Mouse (Mus musculus) MEL (cell line): ENCODE data around the gene Klk9. TPM values are rescaled to one million over a fixed set of nuclear protein-coding genes. Genes with fewer than 3 reads are reported as not detected.

Source experiments
- DNase-seq: peaks from one replicate; pipeline ENCODE4 v3.0.0; 2011; ENCODE audit warnings: low read depth, low spot score
- H3K27ac ChIP-seq: 2 replicates; pipeline ENCODE4 v1.5.1; 2012; ENCODE audit warnings: low read depth, mild to moderate bottlenecking, control low read depth, low read length, moderate library complexity; ENCODE audit not compliant: control insufficient read depth
- H3K27me3 ChIP-seq, 2 experiments: fragments of 150-350 bp in 1 of 2; sonication (generic) in 1 of 2; 2 replicates each; pipeline ENCODE4 v1.6.1; 2012; ENCODE audit warnings: low read length in 2 of 2, mild to moderate bottlenecking in 2 of 2, improper control_type of control experiment in 1 of 2, moderate library complexity in 1 of 2; ENCODE audit not compliant: insufficient read depth in 2 of 2, control insufficient read depth in 1 of 2
- H3K36me3 ChIP-seq, 2 experiments: 2 replicates each; pipeline ENCODE4 v1.6.1; 2012 to 2014; ENCODE audit warnings: low read length in 2 of 2, improper control_type of control experiment in 1 of 2, inconsistent platforms in 1 of 2, mild to moderate bottlenecking in 1 of 2; ENCODE audit not compliant: insufficient read depth in 2 of 2, control insufficient read depth in 1 of 2
- H3K4me1 ChIP-seq, 2 experiments: fragments of 150-350 bp in 1 of 2; sonication (generic) in 1 of 2; 2 replicates each; pipeline ENCODE4 v1.6.1; 2012; ENCODE audit warnings: low read length in 2 of 2, improper control_type of control experiment in 1 of 2, mild to moderate bottlenecking in 1 of 2; ENCODE audit not compliant: insufficient read depth in 2 of 2, control insufficient read depth in 1 of 2
- H3K4me3 ChIP-seq, 2 experiments: fragments of 150-350 bp in 1 of 2; sonication (generic) in 1 of 2; 2 replicates each; pipeline ENCODE4 v1.5.1; 2012; ENCODE audit warnings: low read depth in 2 of 2, low read length in 2 of 2, mild to moderate bottlenecking in 2 of 2, moderate library complexity in 2 of 2, control low read depth in 1 of 2, improper control_type of control experiment in 1 of 2; ENCODE audit not compliant: control insufficient read depth in 1 of 2, insufficient read depth in 1 of 2
- H3K79me2 ChIP-seq: 2 replicates; pipeline ENCODE4 v1.6.1; 2012; ENCODE audit warnings: mild to moderate bottlenecking, low read length, moderate library complexity; ENCODE audit not compliant: control insufficient read depth, poor library complexity, insufficient read depth
- H3K9ac ChIP-seq: 2 replicates; pipeline ENCODE4 v1.6.1; 2012; ENCODE audit warnings: low read depth, mild to moderate bottlenecking, control low read depth, low read length, moderate library complexity; ENCODE audit not compliant: control insufficient read depth, poor library complexity, severe bottlenecking
- H3K9me3 ChIP-seq: fragments of 150-350 bp; sonication (generic); replicated peaks from 2 replicates; pipeline ENCODE4 v1.6.1; 2012; ENCODE audit warnings: mild to moderate bottlenecking, low read length, improper control_type of control experiment, moderate library complexity; ENCODE audit not compliant: insufficient read depth
- BHLHE40 ChIP-seq: IDR thresholded peaks from 2 replicates; pipeline ENCODE4 v1.6.1; 2012; ENCODE audit warnings: low read depth, mild to moderate bottlenecking, inconsistent platforms, low read length, improper control_type of control experiment, borderline replicate concordance
- E2F4 ChIP-seq: IDR thresholded peaks from 2 replicates; pipeline ENCODE4 v1.6.1; 2011; ENCODE audit warnings: low read depth, low read length, improper control_type of control experiment, borderline replicate concordance
- ELF1 ChIP-seq: IDR thresholded peaks from 2 replicates; pipeline ENCODE4 v1.6.1; 2014; ENCODE audit warnings: low read depth, mild to moderate bottlenecking, inconsistent platforms, low read length, improper control_type of control experiment, moderate library complexity
- GABPA ChIP-seq: IDR thresholded peaks from 2 replicates; pipeline ENCODE4 v1.6.1; 2012; ENCODE audit warnings: low read depth, mild to moderate bottlenecking, inconsistent platforms, low read length, improper control_type of control experiment, moderate library complexity
- MAFK ChIP-seq: IDR thresholded peaks from 2 replicates; pipeline ENCODE4 v1.6.1; 2011; ENCODE audit warnings: low read depth, mild to moderate bottlenecking, low read length, improper control_type of control experiment, borderline replicate concordance
- MEF2A ChIP-seq: IDR thresholded peaks from 2 replicates; pipeline ENCODE4 v1.6.1; 2014; ENCODE audit warnings: low read depth, mild to moderate bottlenecking, inconsistent platforms, low read length, improper control_type of control experiment; ENCODE audit not compliant: poor library complexity, insufficient replicate concordance, severe bottlenecking; ENCODE audit errors: extremely low read depth
- MXI1 ChIP-seq: IDR thresholded peaks from 2 replicates; pipeline ENCODE4 v1.6.1; 2011; ENCODE audit warnings: mild to moderate bottlenecking, low read depth, low read length, improper control_type of control experiment
- MYC ChIP-seq: IDR thresholded peaks from 2 replicates; pipeline ENCODE4 v1.6.1; 2011; ENCODE audit warnings: low read depth, mild to moderate bottlenecking, low read length, improper control_type of control experiment, moderate library complexity
- POLR2AphosphoS5 ChIP-seq: IDR thresholded peaks from 2 replicates; pipeline ENCODE4 v1.6.1; 2012; ENCODE audit warnings: low read depth, borderline replicate concordance, mild to moderate bottlenecking, inconsistent platforms, low read length, moderate library complexity, mixed read lengths
- SIN3A ChIP-seq: IDR thresholded peaks from 2 replicates; pipeline ENCODE4 v1.6.1; 2012; ENCODE audit warnings: low read length, improper control_type of control experiment, inconsistent platforms
- SMC3 ChIP-seq: IDR thresholded peaks from 2 replicates; pipeline ENCODE4 v1.6.1; 2011; ENCODE audit warnings: low read depth, low read length, improper control_type of control experiment
- TAL1 ChIP-seq: IDR thresholded peaks from 2 replicates; pipeline ENCODE4 v1.6.1; 2012; ENCODE audit warnings: mild to moderate bottlenecking, inconsistent platforms, low read length, moderate library complexity, mixed read lengths
- TBP ChIP-seq: IDR thresholded peaks from 2 replicates; pipeline ENCODE4 v1.8.0; 2011; ENCODE audit warnings: low read depth, low read length, improper control_type of control experiment
- UBTF ChIP-seq: IDR thresholded peaks from 2 replicates; pipeline ENCODE4 v1.6.1; 2012; ENCODE audit warnings: low read depth, mild to moderate bottlenecking, inconsistent platforms, low read length, improper control_type of control experiment, moderate library complexity, borderline replicate concordance; ENCODE audit not compliant: insufficient read depth
- USF1 ChIP-seq: IDR thresholded peaks from 2 replicates; pipeline ENCODE4 v1.6.1; 2014; ENCODE audit warnings: low read depth, mild to moderate bottlenecking, inconsistent platforms, low read length, improper control_type of control experiment, moderate library complexity
- USF2 ChIP-seq, 2 experiments: IDR thresholded peaks; 2 replicates each; pipeline ENCODE4 v1.6.1; 2011 to 2012; ENCODE audit warnings: improper control_type of control experiment in 2 of 2, low read length in 2 of 2, borderline replicate concordance in 1 of 2, inconsistent platforms in 1 of 2, low read depth in 1 of 2, mild to moderate bottlenecking in 1 of 2; ENCODE audit not compliant: insufficient read depth in 1 of 2
- ZC3H11A ChIP-seq: IDR thresholded peaks from 2 replicates; pipeline ENCODE4 v1.6.1; 2012; ENCODE audit warnings: low read depth, mild to moderate bottlenecking, inconsistent platforms, low read length, improper control_type of control experiment
- ZKSCAN1 ChIP-seq: IDR thresholded peaks from 2 replicates; pipeline ENCODE4 v1.6.1; 2012; ENCODE audit warnings: low read depth, mild to moderate bottlenecking, inconsistent platforms, low read length, improper control_type of control experiment, moderate library complexity
- ZMIZ1 ChIP-seq: IDR thresholded peaks from 2 replicates; pipeline ENCODE4 v1.6.1; 2012; ENCODE audit warnings: low read depth, mild to moderate bottlenecking, inconsistent platforms, low read length, improper control_type of control experiment, moderate library complexity
- ZNF384 ChIP-seq: IDR thresholded peaks from 2 replicates; pipeline ENCODE4 v1.6.1; 2012; ENCODE audit warnings: low read depth, mild to moderate bottlenecking, inconsistent platforms, low read length, improper control_type of control experiment
- polyA plus RNA-seq, 2 experiments: library from polyadenylated mRNA; stranded (reverse) in 1 of 2; unstranded in 1 of 2; fragments of >175 nt in 1 of 2; fragments of >200 nt in 1 of 2; gene quantifications; 2 replicates each; pipeline versions ENCODE4 v1.2.1 to v1.2.4; 2012; ENCODE audit warnings: low replicate concordance in 2 of 2, low read depth in 1 of 2; ENCODE audit not compliant: insufficient read length in 2 of 2, insufficient read depth in 1 of 2, missing spikeins in 1 of 2
- total RNA-seq: library from RNA; depleted of rRNA; stranded (reverse); fragments of 300-350 nt; gene quantifications from 2 replicates; pipeline ENCODE4 v1.2.3, GENCODE M21; 2012

Klk9 gene
- total and polyA plus RNA-seq, 3 experiments: not detected

- Histone ChIP-seq H3K27me3 (no peaks in the 10 kb centered on the region; a peak in 1 of 4 replicates), H3K9ac (no peak overlapping the region), H3K27ac (no peak overlapping the region), H3K4me3 (no peak overlapping the region), H3K36me3 (no peaks in the 10 kb centered on the region), H3K79me2 (no peaks in the 10 kb centered on the region), H3K4me1 (no peaks in the 10 kb centered on the region), H3K9me3 (no peaks in the 10 kb centered on the region)
- no peak for DNase-seq
- no peak for TF ChIP-seq ZC3H11A
- TF ChIP-seq ZKSCAN1: no peak
- TF ChIP-seq MEF2A: no peak
- TF ChIP-seq ZMIZ1: no peak
- no peak for TF ChIP-seq SIN3A
- no peak for TF ChIP-seq USF2 (IDR thresholded peaks at IDR 0.05; ENCODE audit: borderline replicate concordance in 1 of 2, insufficient read depth in 1 of 2, low read depth in 1 of 2, low read length in 2 of 2)
- no peak for TF ChIP-seq MAFK
- TF ChIP-seq UBTF: no peak
- no peak for TF ChIP-seq MXI1
- no peak for TF ChIP-seq BHLHE40
- no peak for TF ChIP-seq E2F4
- no peak for TF ChIP-seq MYC
- TF ChIP-seq ZNF384: no peak
- TF ChIP-seq TAL1: no peak
- no peak for TF ChIP-seq POLR2AphosphoS5
- no peak for TF ChIP-seq SMC3
- TF ChIP-seq GABPA: no peak
- TF ChIP-seq USF1: no peak
- no peak for TF ChIP-seq ELF1
- TF ChIP-seq TBP: no peak
These were observed 14.3 kb upstream of the Klk9 start for GRCm38 (mm10) chr7:43777423-43777822.
